Mouse (Mus musculus) CH12.LX (cell line): ENCODE results near the gene Ptprr.

Experiments
- CHD2 ChIP-seq: IDR thresholded peaks from 2 replicates; pipeline ENCODE4 v1.6.1; 2011; ENCODE audit warnings: low read length, improper control_type of control experiment
- CTCF ChIP-seq, 2 experiments: IDR thresholded peaks in 1 of 2; conservative IDR thresholded peaks in 1 of 2; 2 replicates each; pipeline ENCODE4 v1.5.1; 2011 to 2012; ENCODE audit warnings: low read depth in 2 of 2, low read length in 2 of 2, improper control_type of control experiment in 1 of 2, inconsistent platforms in 1 of 2, mild to moderate bottlenecking in 1 of 2, moderate library complexity in 1 of 2
- EP300 ChIP-seq: IDR thresholded peaks from 2 replicates; pipeline ENCODE4 v1.6.1; 2011; ENCODE audit warnings: low read length, improper control_type of control experiment
- MAX ChIP-seq: IDR thresholded peaks from 2 replicates; pipeline ENCODE4 v1.6.1; 2011; ENCODE audit warnings: low read length, improper control_type of control experiment
- MAZ ChIP-seq: IDR thresholded peaks from 2 replicates; pipeline ENCODE4 v1.6.1; 2012; ENCODE audit warnings: low read depth, mild to moderate bottlenecking, inconsistent platforms, low read length, improper control_type of control experiment, moderate library complexity
- MYC ChIP-seq: IDR thresholded peaks from 2 replicates; pipeline ENCODE4 v1.6.1; 2011; ENCODE audit warnings: low read depth, mild to moderate bottlenecking, improper control_type of control experiment, low read length
- NRF1 ChIP-seq: IDR thresholded peaks from 2 replicates; pipeline ENCODE4 v1.6.1; 2014; ENCODE audit warnings: low read depth, mild to moderate bottlenecking, inconsistent platforms, low read length, improper control_type of control experiment, moderate library complexity
- POLR2A ChIP-seq: IDR thresholded peaks from 2 replicates; pipeline ENCODE4 v1.6.1; 2011; ENCODE audit warnings: low read depth, mild to moderate bottlenecking, improper control_type of control experiment, low read length
- SIN3A ChIP-seq: IDR thresholded peaks from 2 replicates; pipeline ENCODE4 v1.6.1; 2012; ENCODE audit warnings: low read length, improper control_type of control experiment, inconsistent platforms
- SMC3 ChIP-seq: IDR thresholded peaks from 2 replicates; pipeline ENCODE4 v1.6.1; 2011; ENCODE audit warnings: low read depth, low read length, improper control_type of control experiment
- TCF12 ChIP-seq: IDR thresholded peaks from 2 replicates; pipeline ENCODE4 v1.6.1; 2014; ENCODE audit warnings: low read depth, mild to moderate bottlenecking, inconsistent platforms, low read length, improper control_type of control experiment
- USF2 ChIP-seq: conservative IDR thresholded peaks from 2 replicates; pipeline ENCODE4 v1.6.1; 2011; ENCODE audit warnings: low read depth, low read length, improper control_type of control experiment
- ZMIZ1 ChIP-seq: IDR thresholded peaks from 2 replicates; pipeline ENCODE4 v1.6.1; 2012; ENCODE audit warnings: low read depth, mild to moderate bottlenecking, inconsistent platforms, low read length, improper control_type of control experiment

DNA sequence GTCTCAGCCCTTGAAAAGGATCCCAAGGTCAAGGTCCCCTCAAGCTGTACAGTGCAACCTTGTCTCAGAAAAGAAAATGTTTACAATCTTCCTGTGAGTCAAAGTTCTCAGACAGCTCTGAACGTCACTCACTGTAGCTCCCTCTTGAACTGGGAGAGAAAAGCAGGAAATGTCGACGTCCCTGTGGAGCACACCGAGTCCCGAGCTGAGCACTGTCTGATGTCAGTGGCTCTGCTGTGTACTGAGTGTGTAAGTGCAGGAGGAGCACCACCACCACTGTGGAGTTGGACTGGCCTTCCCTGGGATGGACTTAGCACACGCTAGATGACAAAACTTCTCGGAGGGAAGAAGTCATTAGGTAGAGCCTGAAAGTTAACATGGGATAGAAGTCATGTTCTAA lies 225.4 kb downstream of the Ptprr start:
- TF ChIP-seq MAX (no peak), CHD2 (no peak), USF2 (no peak), POLR2A (no peak), MAZ (no peak), TCF12 (no peak), CTCF (conservative IDR thresholded peaks at IDR 0.05 in 1 of 2, IDR thresholded peaks at IDR 0.05 in 1 of 2; ENCODE audit: low read depth in 2 of 2, low read length in 2 of 2) (no peak), MYC (no peak), SIN3A (no peak), ZMIZ1 (no peak), SMC3 (no peak), NRF1 (no peak), EP300 (no peak)
